Mouse (Mus musculus): Measurements from ENCODE around the gene Doc2a. TPM values are rescaled to one million over a fixed set of nuclear protein-coding genes. Genes with fewer than 3 reads are reported as not detected.

Doc2a gene
- polyA plus RNA-seq, 2 experiments, result 0.02 to 0.18 TPM

DNA sequence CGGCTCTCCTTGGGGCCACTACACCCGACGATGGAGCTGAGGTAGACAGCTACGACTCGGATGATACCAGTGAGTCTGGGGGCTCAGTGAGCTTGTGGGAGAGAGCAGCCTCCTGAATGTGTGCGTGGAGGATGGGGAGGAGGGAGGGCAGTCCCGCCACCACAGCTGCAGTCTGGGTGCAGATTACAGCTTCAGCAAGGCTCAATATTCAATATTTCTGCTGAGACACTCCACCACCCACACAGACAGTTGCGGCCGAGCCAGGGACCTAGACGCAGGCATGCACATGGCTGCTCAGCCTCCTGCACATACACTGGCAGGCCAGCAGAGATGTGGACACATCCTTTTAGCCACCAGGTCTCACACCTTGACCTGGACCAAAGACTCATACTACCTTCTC lies 1.6 kb downstream of the Doc2a start:
- TF ChIP-seq EP300 (IDR thresholded peaks at IDR 0.05; ENCODE audit: low read depth) (no peak), CTCF (IDR thresholded peaks at IDR 0.05; ENCODE audit: low read depth) (no peak)
- peaks cover 37% of the 10 kb centered on the region for H3K27me3 ChIP-seq (ENCODE audit: control insufficient read depth, insufficient read depth, low read length)
- 25% methylated on average over 10 of the region's 10 CpGs for WGBS (ENCODE audit: insufficient replicate concordance)

DNA sequence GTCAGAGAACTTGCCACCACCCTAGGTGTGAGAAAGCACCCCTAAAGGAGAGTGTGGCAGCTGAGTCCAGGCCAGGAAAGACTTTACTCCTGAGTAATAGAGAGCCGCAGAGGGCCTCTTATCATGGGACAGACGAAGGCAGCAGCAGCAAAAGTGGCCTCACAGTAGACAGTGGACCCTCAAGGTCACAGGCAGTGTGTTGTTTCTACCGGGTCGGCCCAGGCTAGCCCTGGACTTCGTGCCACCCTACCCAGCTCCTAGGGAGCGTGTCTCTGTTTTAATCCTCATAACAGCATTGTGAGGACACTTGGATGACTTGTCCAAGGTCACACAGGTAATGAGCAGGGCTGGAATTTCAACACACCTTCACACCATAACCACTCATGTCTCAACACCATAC lies 2.9 kb downstream of the Doc2a start:
- DNase-seq (ENCODE audit: low read depth in 3 of 3, low spot score in 3 of 3), result no peak
- no peak for ATAC-seq (ENCODE audit: insufficient read depth)

More for the DNA sequence above, 1.6 kb downstream of the Doc2a start:
- Histone ChIP-seq H3K27ac (no peak overlapping the region), H3K36me3 (replicated peaks; ENCODE audit: control insufficient read depth, insufficient read depth, low read depth) (peaks cover 2% of the 10 kb centered on the region; the same call in 1 of the 2 replicates), H3K4me1 (replicated peaks; ENCODE audit: control insufficient read depth in 2 of 2, insufficient read depth in 2 of 2, low read length in 1 of 2) (no peaks in the 10 kb centered on the region), H3K4me2 (ENCODE audit: low read depth) (no peak overlapping the region), H3K9ac (replicated peaks) (no peak overlapping the region), H3K9me3 (ENCODE audit: control insufficient read depth, low read length) (no peaks in the 10 kb centered on the region), H3K4me3 (ENCODE audit: insufficient read depth in 1 of 2, low read depth in 2 of 2, low read length in 2 of 2) (no peak overlapping the region)
- no peak for ATAC-seq (ENCODE audit: insufficient read depth)
- DNase-seq (ENCODE audit: low read depth in 3 of 3, low spot score in 3 of 3), result no peak

GRCm38 (mm10) chr7:126851192-126851591 lies 4.0 kb downstream of the Doc2a start:
- ATAC-seq (ENCODE audit: insufficient read depth), result no peak
- 60% methylated on average over 12 of the region's 12 CpGs for WGBS (ENCODE audit: insufficient replicate concordance)
- no peak for DNase-seq (ENCODE audit: low read depth in 3 of 3, low spot score in 3 of 3)
- TF ChIP-seq CTCF (IDR thresholded peaks at IDR 0.05; ENCODE audit: low read depth) (no peak), EP300 (IDR thresholded peaks at IDR 0.05; ENCODE audit: low read depth) (no peak)
- H3K4me2 ChIP-seq (ENCODE audit: low read depth), result no peak overlapping the region
- H3K9me3 ChIP-seq (ENCODE audit: control insufficient read depth, low read length), result no peaks in the 10 kb centered on the region
- no peaks in the 10 kb centered on the region for H3K4me1 ChIP-seq (replicated peaks; ENCODE audit: control insufficient read depth in 2 of 2, insufficient read depth in 2 of 2, low read length in 1 of 2)
- H3K36me3 ChIP-seq (replicated peaks; ENCODE audit: control insufficient read depth, insufficient read depth, low read depth), result peaks cover 20% of the 10 kb centered on the region
- H3K9ac ChIP-seq (replicated peaks), result no peak overlapping the region
- no peak overlapping the region for H3K27ac ChIP-seq
- H3K4me3 ChIP-seq (ENCODE audit: insufficient read depth in 1 of 2, low read depth in 2 of 2, low read length in 2 of 2), result no peak overlapping the region
- peaks cover 37% of the 10 kb centered on the region for H3K27me3 ChIP-seq (ENCODE audit: control insufficient read depth, insufficient read depth, low read length)

More for the DNA sequence above, 2.9 kb downstream of the Doc2a start:
- Histone ChIP-seq H3K27me3 (ENCODE audit: control insufficient read depth, insufficient read depth, low read length) (peaks cover 37% of the 10 kb centered on the region), H3K9ac (replicated peaks) (no peak overlapping the region), H3K4me1 (replicated peaks; ENCODE audit: control insufficient read depth in 2 of 2, insufficient read depth in 2 of 2, low read length in 1 of 2) (no peaks in the 10 kb centered on the region), H3K4me3 (ENCODE audit: insufficient read depth in 1 of 2, low read depth in 2 of 2, low read length in 2 of 2) (no peak overlapping the region), H3K9me3 (ENCODE audit: control insufficient read depth, low read length) (no peaks in the 10 kb centered on the region), H3K4me2 (ENCODE audit: low read depth) (no peak overlapping the region), H3K27ac (no peak overlapping the region), H3K36me3 (replicated peaks; ENCODE audit: control insufficient read depth, insufficient read depth, low read depth) (peaks cover 13% of the 10 kb centered on the region)
- 50% methylated on average over 6 of the region's 6 CpGs for WGBS (ENCODE audit: insufficient replicate concordance)
- TF ChIP-seq EP300 (IDR thresholded peaks at IDR 0.05; ENCODE audit: low read depth), result no peak
- no peak for TF ChIP-seq CTCF (IDR thresholded peaks at IDR 0.05; ENCODE audit: low read depth)

DNA sequence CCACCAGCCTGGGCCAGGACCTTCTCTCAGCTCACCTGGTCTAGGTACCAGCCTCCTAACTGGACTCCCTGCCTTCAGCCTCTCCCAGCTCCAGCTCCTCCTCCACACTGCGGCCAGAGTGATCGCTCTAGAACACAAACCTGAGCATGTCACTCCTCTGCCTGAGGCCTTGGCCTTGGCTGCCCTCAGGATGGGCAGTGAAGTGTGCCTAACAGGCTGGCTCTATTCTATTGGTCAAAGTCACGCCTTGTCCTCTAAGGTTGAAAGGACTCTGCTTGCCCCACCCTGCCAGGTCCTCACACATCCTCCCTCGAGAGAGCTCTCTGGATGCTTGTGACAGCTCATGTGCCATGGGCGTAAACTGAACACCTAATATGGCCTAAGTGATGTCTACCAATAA lies 6.2 kb downstream of the Doc2a start:
- no peaks in the 10 kb centered on the region for H3K9me3 ChIP-seq (ENCODE audit: control insufficient read depth, low read length)
- no peaks in the 10 kb centered on the region for H3K4me1 ChIP-seq (replicated peaks; ENCODE audit: control insufficient read depth in 2 of 2, insufficient read depth in 2 of 2, low read length in 1 of 2)
- DNase-seq (ENCODE audit: low read depth in 3 of 3, low spot score in 3 of 3) (no peak), ATAC-seq (ENCODE audit: insufficient read depth) (no peak)
- H3K9ac ChIP-seq (replicated peaks), result no peak overlapping the region
- H3K27me3 ChIP-seq (ENCODE audit: control insufficient read depth, insufficient read depth, low read length), result peaks cover 15% of the 10 kb centered on the region
- H3K36me3 ChIP-seq (replicated peaks; ENCODE audit: control insufficient read depth, insufficient read depth, low read depth), result peaks cover 28% of the 10 kb centered on the region
- H3K27ac ChIP-seq, result no peak overlapping the region
- no peak overlapping the region for H3K4me3 ChIP-seq (ENCODE audit: insufficient read depth in 1 of 2, low read depth in 2 of 2, low read length in 2 of 2)
- no peak for TF ChIP-seq CTCF (IDR thresholded peaks at IDR 0.05; ENCODE audit: low read depth)
- no peak for TF ChIP-seq EP300 (IDR thresholded peaks at IDR 0.05; ENCODE audit: low read depth)
- WGBS (ENCODE audit: insufficient replicate concordance), result 65% methylated on average over 5 of the region's 5 CpGs
- no peak overlapping the region for H3K4me2 ChIP-seq (ENCODE audit: low read depth)

- TF ChIP-seq CTCF (IDR thresholded peaks at IDR 0.05; ENCODE audit: low read depth) (no peak), EP300 (IDR thresholded peaks at IDR 0.05; ENCODE audit: low read depth) (no peak)
- 80% methylated on average over 3 of the region's 3 CpGs for whole genome bisulfite sequencing (ENCODE audit: insufficient replicate concordance)
Observed at GRCm38 (mm10) chr7:126855641-126856040, 8.4 kb downstream of the Doc2a start.

More at GRCm38 (mm10) chr7:126855641-126856040, 8.4 kb downstream of the Doc2a start:
- H3K36me3 ChIP-seq (replicated peaks; ENCODE audit: control insufficient read depth, insufficient read depth, low read depth), result peaks cover 34% of the 10 kb centered on the region
- no peak overlapping the region for H3K9ac ChIP-seq (replicated peaks)
- no peaks in the 10 kb centered on the region for H3K4me1 ChIP-seq (replicated peaks; ENCODE audit: control insufficient read depth in 2 of 2, insufficient read depth in 2 of 2, low read length in 1 of 2)
- H3K4me2 ChIP-seq (ENCODE audit: low read depth), result no peak overlapping the region
- ATAC-seq (ENCODE audit: insufficient read depth), result no peak
- H3K27ac ChIP-seq, result no peak overlapping the region
- no peak for DNase-seq (ENCODE audit: low read depth in 3 of 3, low spot score in 3 of 3)
- H3K9me3 ChIP-seq (ENCODE audit: control insufficient read depth, low read length), result no peaks in the 10 kb centered on the region
- H3K4me3 ChIP-seq (ENCODE audit: insufficient read depth in 1 of 2, low read depth in 2 of 2, low read length in 2 of 2), result no peak overlapping the region
- H3K27me3 ChIP-seq (ENCODE audit: control insufficient read depth, insufficient read depth, low read length), result no peaks in the 10 kb centered on the region

Data from liver, embryonic 14.5 days (tissue).